Mouse (Mus musculus): Measurements from ENCODE around the gene Mast2.

DNA sequence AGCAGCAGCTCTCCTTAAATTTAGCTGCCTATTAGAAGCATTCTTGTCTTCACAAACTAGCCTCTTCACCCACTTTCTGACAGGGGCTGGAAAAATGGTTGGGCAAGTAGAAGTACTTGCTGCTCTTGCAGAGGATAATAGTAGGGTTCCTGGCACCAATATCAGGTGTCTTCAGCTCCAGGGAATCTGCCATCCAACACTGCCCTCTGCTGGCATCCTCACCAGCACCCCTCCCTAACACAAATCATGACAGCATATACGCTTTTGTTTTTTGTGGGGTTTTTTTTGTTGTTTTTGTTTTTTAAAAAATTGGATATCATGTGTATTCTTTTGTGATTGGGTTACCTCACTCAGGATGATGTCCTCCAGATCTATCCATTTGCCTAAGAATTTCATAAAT, 105.9 kb downstream of the Mast2 start:
- TF ChIP-seq POLR2AphosphoS2 (IDR thresholded peaks at IDR 0.05; ENCODE audit: low read depth, low read length) (no peak), CTCF (conservative IDR thresholded peaks at IDR 0.05 in 1 of 2, IDR thresholded peaks at IDR 0.05 in 1 of 2; ENCODE audit: low read depth in 2 of 2, low read length in 2 of 2) (peak; percentile 20 to 75; a peak in 3 of 4 replicates), ETS1 (conservative IDR thresholded peaks at IDR 0.05; ENCODE audit: low read depth, low read length) (no peak), ZC3H11A (IDR thresholded peaks at IDR 0.05; ENCODE audit: low read depth, low read length) (peak; percentile 26; the same call in 1 of the 2 replicates), POLR2A (IDR thresholded peaks at IDR 0.05; ENCODE audit: low read depth, low read length) (no peak), ZKSCAN1 (IDR thresholded peaks at IDR 0.05; ENCODE audit: borderline replicate concordance, low read depth, low read length) (no peak), USF1 (IDR thresholded peaks at IDR 0.05; ENCODE audit: low read depth, low read length) (no peak), EP300 (IDR thresholded peaks at IDR 0.05; ENCODE audit: low read length) (no peak), NRF1 (IDR thresholded peaks at IDR 0.05; ENCODE audit: low read depth, low read length) (no peak), IRF4 (IDR thresholded peaks at IDR 0.05; ENCODE audit: low read depth, low read length) (no peak)

Data from CH12.LX (cell line).